Mouse (Mus musculus): ENCODE results near the gene Card14. TPM values are rescaled to one million over a fixed set of nuclear protein-coding genes. Genes with fewer than 3 reads are reported as not detected.
"Not testable (repeated sequence)": the region's sequence is repeated elsewhere in the genome, so short reads cannot be mapped to it uniquely, and the experiment has no call there.

Card14 gene
- polyA plus RNA-seq, 1 experiment, result not detected

DNA sequence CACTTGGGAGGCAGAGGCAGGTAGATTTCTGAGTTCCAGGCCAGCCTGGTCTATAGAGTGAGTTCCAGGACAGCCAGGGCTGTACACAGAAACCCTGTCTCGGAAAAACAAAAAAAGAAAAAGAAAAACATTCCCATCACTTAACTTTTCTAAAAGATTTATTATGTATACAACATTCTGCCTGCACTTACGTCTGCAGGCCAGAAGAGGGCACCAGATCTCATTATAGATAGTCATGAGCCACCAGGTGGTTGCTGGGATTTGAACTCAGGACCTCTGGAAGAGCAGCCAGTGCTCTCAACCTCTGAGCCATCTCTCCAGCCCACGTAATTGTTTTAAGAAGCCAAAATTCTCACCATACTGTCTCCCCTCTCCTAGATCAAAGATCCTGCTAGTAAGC, 35.1 kb upstream of the Card14 start:
- 81% methylated on average over 3 of the region's 3 CpGs for whole genome bisulfite sequencing
- H3K27ac ChIP-seq (ENCODE audit: insufficient read depth, low read depth, low read length); H3K4me3 ChIP-seq (ENCODE audit: insufficient read depth, low read depth, low read length): not testable (repeated sequence)
- 0 out of 2 replicates have a peak, but pooled peaks have one; percentile 33 for TF ChIP-seq CTCF (IDR thresholded peaks at IDR 0.05; ENCODE audit: insufficient read depth, low read depth, low read length)
- peaks cover 35% of the 10 kb centered on the region for H3K4me1 ChIP-seq (ENCODE audit: control insufficient read depth, insufficient read depth, low read length)

DNA sequence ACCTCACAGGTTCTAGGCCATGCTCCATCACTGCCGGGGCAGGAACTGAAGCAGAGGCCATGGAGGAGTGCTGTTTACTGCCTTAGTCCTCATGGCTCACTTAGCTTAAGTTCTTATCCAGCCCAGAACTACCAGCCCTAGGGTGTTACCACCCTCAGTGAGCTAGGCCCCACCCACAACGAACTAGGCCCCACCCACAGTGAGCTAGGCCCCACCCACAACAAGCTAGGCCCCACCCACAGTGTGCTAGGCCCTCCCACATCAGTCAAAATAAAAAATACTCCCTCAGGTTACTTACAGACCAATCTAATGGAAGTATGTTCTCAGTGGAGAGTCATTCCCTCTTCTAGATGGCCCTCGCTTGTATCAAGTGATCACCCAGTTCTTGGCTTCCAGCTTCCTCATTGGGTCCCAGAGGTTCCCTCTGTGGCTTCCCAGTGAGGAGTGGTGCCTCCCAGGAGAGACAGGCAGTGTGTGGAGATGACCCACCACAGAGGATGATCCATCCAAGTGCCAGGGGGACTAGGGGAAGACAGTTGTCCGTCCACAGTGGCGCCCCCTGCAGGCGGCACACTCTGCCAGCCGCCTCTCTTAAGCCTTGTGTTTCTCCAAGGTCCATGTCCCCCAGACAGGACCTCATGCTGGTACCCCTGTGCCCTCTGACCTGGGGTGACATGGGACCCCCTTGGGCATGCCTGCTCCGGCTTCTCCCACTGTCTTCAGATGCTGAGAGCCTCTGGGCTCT, 34.2 kb upstream of the Card14 start:
- 84% methylated on average over 8 of the region's 8 CpGs for WGBS
- no peak overlapping the region for H3K4me3 ChIP-seq (ENCODE audit: insufficient read depth, low read depth, low read length)
- TF ChIP-seq CTCF (IDR thresholded peaks at IDR 0.05; ENCODE audit: insufficient read depth, low read depth, low read length) (no peak), POLR2A (IDR thresholded peaks at IDR 0.05; ENCODE audit: insufficient read depth, low read depth, low read length) (no peak)
- no peak overlapping the region for H3K27ac ChIP-seq (ENCODE audit: insufficient read depth, low read depth, low read length)
- peaks cover 27% of the 10 kb centered on the region for H3K4me1 ChIP-seq (ENCODE audit: control insufficient read depth, insufficient read depth, low read length)

DNA sequence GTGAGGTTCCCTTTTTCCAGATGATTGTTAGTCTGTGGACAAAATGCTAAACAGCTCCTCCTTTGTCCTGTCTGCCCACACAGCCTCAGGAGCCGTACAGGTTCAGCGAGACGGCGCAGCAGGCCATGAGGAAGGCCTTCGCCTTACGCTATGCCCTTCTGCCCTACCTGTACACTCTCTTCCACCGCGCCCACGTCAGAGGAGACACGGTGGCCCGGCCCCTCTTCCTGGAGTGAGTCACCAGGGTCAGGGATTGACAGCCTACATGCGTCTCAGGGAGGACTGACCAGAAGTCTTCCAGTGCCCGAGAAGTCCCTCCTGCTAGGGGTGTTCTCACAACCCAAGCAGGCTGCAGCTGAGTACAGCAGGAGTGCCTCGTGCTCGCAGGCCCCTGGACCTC, 26.5 kb upstream of the Card14 start:
- Histone ChIP-seq H3K4me1 (ENCODE audit: control insufficient read depth, insufficient read depth, low read length) (no peaks in the 10 kb centered on the region; the same call in 1 of the 2 replicates), H3K27ac (ENCODE audit: insufficient read depth, low read depth, low read length) (no peak overlapping the region), H3K4me3 (ENCODE audit: insufficient read depth, low read depth, low read length) (no peak overlapping the region)
- 82% methylated on average over 15 of the region's 15 CpGs for WGBS
- no peak for TF ChIP-seq CTCF (IDR thresholded peaks at IDR 0.05; ENCODE audit: insufficient read depth, low read depth, low read length)
- no peak for TF ChIP-seq POLR2A (IDR thresholded peaks at IDR 0.05; ENCODE audit: insufficient read depth, low read depth, low read length)

DNA sequence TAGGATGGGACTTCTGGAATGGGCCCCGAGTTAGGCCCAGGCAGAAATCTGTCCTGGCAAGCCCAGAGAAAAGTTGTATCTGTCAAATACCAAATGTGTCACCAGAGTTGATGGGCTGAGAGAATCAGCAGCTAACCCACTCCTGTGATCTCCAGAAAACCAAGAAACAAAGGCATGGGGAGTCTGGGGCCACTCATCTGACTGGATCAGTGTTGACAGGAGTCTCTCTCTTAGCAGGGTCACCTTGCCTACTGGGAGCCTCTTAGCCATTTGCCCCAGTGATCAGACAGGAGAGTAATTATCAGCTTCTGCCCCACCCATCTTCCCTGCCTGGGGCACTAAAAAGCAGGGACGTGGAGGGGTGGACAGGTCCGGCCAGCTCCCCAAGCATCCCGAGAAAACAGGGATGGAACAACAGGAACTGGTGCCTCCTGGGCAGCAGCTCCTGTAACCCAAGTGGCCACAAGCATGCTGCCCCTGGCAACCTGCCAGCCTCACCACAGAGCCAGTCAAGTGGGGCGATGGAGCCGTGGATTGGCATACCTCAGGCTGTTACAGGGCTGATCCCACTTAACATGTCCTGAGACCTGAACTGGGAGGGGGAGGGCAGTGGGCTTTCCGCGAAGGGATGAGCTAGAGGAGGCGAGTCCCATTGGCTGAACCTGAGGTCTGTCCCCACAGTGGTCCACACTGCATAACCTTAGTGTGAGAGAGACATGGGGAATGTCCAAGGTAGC, 21.6 kb upstream of the Card14 start:
- no peaks in the 10 kb centered on the region; the same call in 1 of the 2 replicates for H3K4me1 ChIP-seq (ENCODE audit: control insufficient read depth, insufficient read depth, low read length)
- no peak overlapping the region for H3K27ac ChIP-seq (ENCODE audit: insufficient read depth, low read depth, low read length)
- TF ChIP-seq POLR2A (IDR thresholded peaks at IDR 0.05; ENCODE audit: insufficient read depth, low read depth, low read length) (no peak), CTCF (IDR thresholded peaks at IDR 0.05; ENCODE audit: insufficient read depth, low read depth, low read length) (no peak)
- 59% methylated on average over 9 of the region's 9 CpGs for WGBS
- H3K4me3 ChIP-seq (ENCODE audit: insufficient read depth, low read depth, low read length), result no peak overlapping the region

DNA sequence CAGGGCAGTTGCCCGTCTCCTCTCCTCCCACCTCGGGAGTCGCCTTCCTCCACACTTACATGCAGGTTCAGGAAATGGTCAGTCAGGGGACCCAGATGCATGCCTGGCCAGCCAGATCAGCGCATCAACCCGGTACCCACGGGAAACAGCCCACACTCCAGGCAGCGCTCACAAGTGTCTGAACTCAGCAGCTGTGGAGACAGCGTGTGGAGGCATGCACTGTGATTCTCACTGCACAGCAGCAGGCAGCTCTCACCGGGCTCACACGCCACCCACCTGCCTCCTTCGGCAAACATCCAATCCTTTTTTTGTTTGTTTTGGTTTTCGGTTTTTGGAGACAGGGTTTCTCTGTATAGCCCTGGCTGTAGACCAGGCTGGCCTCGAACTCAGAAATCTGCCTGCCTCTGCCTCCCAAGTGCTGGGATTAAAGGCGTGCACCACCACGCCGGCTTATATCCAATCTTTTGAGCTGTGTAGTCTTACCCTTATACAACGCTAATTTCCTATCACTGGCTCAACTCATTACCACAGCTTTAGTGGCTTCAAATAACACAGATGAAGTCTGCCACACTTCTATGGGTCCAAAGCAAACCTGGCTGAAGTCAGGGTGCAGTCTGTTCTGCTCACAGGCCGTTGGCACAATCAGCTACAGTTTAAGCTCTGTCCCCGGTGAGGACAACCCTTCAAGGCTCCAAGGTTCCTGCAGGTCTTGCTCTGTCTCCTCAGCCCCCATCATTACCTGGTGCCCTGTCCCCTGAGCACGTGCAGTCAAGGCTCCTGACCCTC, 20.2 kb upstream of the Card14 start:
- no peak overlapping the region for H3K27ac ChIP-seq (ENCODE audit: insufficient read depth, low read depth, low read length)
- TF ChIP-seq POLR2A (IDR thresholded peaks at IDR 0.05; ENCODE audit: insufficient read depth, low read depth, low read length) (no peak), CTCF (IDR thresholded peaks at IDR 0.05; ENCODE audit: insufficient read depth, low read depth, low read length) (no peak)
- 69% methylated on average over 20 of the region's 20 CpGs for WGBS
- H3K4me1 ChIP-seq (ENCODE audit: control insufficient read depth, insufficient read depth, low read length), result no peaks in the 10 kb centered on the region; the same call in 1 of the 2 replicates
- no peak overlapping the region for H3K4me3 ChIP-seq (ENCODE audit: insufficient read depth, low read depth, low read length)

DNA sequence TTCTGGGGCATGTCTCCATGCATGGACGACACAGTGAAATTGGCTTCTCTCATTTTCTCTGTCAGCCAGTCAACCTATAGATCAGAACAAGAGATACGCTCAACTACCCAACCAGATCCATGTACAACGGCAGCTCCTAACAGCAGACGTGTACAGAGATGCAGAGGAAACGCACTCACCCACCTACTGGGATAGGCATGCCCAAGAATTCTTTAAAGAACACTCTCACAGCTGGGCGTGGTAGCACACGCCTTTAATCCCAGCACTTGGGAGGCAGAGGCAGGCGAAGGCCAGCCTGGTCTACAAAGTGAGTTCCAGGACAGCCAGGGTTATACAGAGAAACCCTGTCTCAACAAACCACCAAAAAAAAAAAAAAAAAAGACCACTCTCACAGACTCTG, 14.7 kb upstream of the Card14 start:
- not testable (repeated sequence) for H3K27ac ChIP-seq (ENCODE audit: insufficient read depth, low read depth, low read length); H3K4me3 ChIP-seq (ENCODE audit: insufficient read depth, low read depth, low read length); H3K4me1 ChIP-seq (ENCODE audit: control insufficient read depth, insufficient read depth, low read length)
- WGBS, result 93% methylated on average over 8 of the region's 8 CpGs

DNA sequence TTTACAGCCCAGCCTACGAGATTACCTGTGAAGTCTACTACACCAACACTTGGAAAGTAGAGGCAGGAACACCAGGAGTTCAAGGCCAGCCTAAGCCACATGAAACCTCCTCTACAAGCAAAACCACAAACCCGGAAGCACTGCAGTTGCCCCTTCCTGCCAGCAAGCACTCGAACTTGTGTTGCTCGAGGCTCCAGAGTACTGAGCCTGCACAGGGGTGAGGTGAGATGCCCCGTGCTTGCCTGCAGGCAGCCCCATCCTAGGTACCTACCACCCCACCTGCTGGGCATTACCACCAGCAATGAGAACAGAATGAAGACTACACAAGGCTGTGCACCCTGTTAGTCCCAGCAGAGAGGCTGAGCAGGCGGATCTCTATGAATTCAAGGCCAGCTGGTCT, 9.6 kb upstream of the Card14 start:
- 84% methylated on average over 6 of the region's 6 CpGs for WGBS
- peaks cover 9% of the 10 kb centered on the region for H3K4me1 ChIP-seq (ENCODE audit: control insufficient read depth, insufficient read depth, low read length)
- TF ChIP-seq CTCF (IDR thresholded peaks at IDR 0.05; ENCODE audit: insufficient read depth, low read depth, low read length) (no peak), POLR2A (IDR thresholded peaks at IDR 0.05; ENCODE audit: insufficient read depth, low read depth, low read length) (no peak)
- H3K27ac ChIP-seq (ENCODE audit: insufficient read depth, low read depth, low read length), result no peak overlapping the region
- no peak overlapping the region for H3K4me3 ChIP-seq (ENCODE audit: insufficient read depth, low read depth, low read length)

DNA sequence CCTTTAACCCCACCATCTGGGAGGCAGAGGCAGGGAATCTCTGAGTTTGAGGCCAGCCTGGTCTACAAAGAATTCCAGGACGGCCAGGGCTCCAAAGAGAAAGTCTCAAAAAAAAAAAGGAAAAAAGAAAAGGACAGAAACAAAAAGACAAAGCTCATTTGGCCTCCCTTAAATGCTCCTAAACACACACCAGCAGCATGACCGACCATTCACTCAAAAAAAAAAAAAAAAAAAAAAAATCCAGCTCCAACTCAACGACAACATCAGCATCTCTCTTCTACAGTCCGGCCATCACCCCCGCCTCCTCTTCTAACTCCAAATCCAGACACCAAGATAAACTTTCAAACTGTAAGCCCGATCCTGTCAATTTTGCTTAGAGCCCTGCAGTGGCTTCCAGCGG, 8.7 kb upstream of the Card14 start:
- peaks cover 9% of the 10 kb centered on the region for H3K4me1 ChIP-seq (ENCODE audit: control insufficient read depth, insufficient read depth, low read length)
- peak overlapping the region; percentile 75 for H3K4me3 ChIP-seq (ENCODE audit: insufficient read depth, low read depth, low read length)
- TF ChIP-seq POLR2A (IDR thresholded peaks at IDR 0.05; ENCODE audit: insufficient read depth, low read depth, low read length) (no peak), CTCF (IDR thresholded peaks at IDR 0.05; ENCODE audit: insufficient read depth, low read depth, low read length) (no peak)
- no peak overlapping the region for H3K27ac ChIP-seq (ENCODE audit: insufficient read depth, low read depth, low read length)
- 2% methylated on average over 7 of the region's 7 CpGs for WGBS

Data from olfactory bulb, adult 2 months (tissue).